Mouse (Mus musculus) hindlimb bud, embryonic 11.5 days (tissue): ENCODE data around the gene Vsnl1.
A peak's percentile ranks its signal among the peaks of the same experiment; 100 is the strongest.

Experiments
- DNase-seq: peaks from one replicate; pipeline ENCODE4 v3.0.0-alpha.2; 2012; ENCODE audit warnings: low read depth, low spot score; ENCODE audit errors: extremely low spot score

The Vsnl1 gene

GRCm38 (mm10) chr12:11384754-11385153 is 51.7 kb downstream of the Vsnl1 start:
- no peak for DNase-seq

- DNase-seq = no peak
Measured at GRCm38 (mm10) chr12:11379396-11379795, 57.0 kb downstream of the Vsnl1 start.

DNA sequence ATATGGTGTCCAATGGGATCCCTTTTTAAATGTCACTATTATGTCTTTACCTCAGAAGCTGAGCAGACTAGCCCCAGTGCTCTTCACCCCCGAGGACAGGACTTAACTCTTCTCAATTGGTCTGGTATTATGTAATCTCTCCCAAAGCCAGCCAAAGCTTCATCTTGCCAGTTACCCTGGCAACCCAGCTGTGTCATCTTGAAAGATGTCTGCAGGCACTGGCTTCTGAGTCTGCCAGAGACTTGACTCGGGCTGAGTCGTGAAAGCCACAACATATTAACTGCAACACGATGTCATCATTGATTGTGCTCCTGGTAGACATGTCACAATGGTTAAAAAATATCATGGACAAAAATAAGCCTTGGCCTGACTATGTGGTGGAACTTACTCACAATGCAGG is 66.4 kb downstream of the Vsnl1 start:
- DNase-seq = no peak

DNA sequence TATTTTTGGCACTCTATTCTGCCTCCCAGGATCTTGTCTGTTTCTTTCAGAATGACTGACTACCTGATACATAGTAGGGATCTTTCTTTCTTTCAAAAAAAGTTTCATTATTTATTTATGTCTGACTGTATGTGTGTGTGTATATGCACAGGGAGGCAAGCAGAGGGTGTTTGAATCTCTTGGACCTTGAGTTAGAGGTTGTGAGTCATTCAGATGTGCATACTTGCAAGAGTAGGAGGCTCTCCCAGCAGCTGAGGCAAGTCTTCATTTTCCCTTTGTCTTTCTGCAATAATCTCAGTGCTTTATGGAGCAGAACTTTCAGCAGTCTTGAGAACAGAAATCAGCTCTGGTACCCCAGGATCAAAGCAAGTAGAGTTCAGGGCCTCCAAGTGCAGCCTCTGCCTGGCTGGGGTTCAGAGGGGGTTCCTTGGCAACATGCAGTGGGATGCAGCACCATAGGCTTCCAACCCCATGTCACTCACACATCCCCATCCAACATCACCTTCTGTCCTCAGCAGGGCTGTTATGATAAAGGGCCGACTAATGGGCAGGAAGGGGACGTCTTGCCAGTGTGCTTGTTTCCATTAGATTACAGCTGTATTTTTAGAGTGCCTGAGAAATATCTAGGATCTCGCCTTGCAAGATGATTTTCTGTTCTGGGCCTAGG is 69.2 kb downstream of the Vsnl1 start:
- no peak for DNase-seq

GRCm38 (mm10) chr12:11364870-11365269 is 71.5 kb downstream of the Vsnl1 start:
- DNase-seq = no peak

DNA sequence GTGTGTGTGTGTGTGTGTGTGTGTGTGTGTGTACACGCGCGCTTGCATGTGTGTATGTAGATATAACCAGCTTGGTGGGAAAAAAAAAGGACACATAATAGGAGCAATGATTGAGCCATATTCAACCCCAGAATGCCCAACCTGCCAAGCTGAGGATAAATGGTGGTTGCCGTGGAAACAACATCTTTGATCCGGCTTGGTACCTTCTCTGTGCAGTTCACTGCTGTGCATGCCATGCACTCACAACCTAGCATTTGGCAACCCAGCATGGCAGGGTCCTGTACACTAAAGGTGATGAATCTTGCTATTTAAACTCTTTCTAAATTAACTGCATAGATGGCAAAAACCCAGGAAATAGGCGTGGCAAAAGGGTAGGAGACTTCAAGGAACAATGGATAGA is 74.0 kb downstream of the Vsnl1 start:
- no peak for DNase-seq

- peak; percentile 46 for DNase-seq
Measured at GRCm38 (mm10) chr12:11350895-11351294, 85.5 kb downstream of the Vsnl1 start.

DNA sequence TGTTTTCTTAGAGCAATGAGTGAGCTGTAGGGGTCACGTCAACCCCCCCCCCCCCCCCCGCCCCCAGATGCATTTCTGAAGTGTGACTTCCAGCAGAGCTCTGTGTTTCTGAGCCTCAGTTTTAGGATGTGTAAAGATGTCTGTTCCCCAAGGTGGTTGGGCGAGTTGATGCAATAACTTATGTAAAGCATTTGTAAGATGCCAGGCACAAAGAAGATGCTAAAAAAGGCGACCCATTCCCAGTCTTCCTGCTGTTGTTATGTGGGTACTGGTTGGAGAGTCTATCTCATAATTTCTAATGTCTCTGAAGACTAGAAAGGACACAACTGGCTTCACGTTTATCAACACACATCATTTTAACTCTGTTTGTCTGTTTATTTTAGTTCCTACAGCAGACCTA is 86.5 kb downstream of the Vsnl1 start:
- DNase-seq = no peak

DNA sequence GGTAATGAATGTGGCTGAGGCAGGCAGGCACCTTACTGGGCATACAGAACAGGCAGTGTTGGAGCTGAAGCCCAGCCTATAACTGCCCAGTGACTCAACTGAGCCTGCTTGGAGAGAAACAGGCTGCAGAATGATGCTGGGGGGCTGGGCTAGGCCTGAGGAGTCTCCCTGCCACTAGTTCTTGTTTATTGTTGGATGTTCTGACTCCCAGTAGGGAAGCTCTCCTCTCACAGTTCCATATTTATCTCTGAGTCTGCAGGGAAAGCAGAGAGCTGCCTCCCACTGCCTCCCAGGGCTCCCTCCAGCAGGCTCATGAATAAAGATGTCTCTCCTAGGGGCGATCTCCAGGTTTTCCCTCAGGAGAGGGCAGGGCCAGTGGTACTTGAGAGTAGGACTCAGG is 88.0 kb downstream of the Vsnl1 start:
- no peak for DNase-seq

GRCm38 (mm10) chr12:11345963-11346362 is 90.5 kb downstream of the Vsnl1 start:
- DNase-seq = no peak

DNA sequence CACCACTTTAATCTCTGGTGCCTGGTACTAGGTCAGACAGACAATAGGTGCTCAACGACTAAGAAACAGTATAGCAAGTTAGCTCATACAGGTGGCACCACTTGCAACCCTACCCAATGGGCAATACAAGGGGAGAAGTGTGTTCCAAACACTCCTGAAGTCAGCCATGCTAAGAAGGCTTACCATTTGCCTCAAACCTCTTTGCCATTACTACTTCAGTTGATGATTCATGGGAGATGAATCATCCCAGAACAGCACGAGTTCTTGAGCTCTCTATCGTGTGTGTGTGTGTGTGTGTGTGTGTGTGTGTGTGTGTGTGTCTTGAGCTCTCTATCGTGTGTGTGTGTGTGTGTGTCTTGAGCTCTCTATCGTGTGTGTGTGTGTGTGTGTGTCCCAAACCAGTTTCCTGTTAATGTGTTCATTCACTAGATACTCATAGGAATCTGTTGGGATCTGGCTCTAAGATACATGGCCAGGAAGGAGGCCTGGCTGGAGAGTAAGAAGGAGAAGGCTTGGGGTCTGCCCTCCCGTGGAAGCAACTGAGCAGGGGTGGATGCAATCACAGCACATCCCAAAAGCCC is 94.3 kb downstream of the Vsnl1 start:
- no peak for DNase-seq

DNA sequence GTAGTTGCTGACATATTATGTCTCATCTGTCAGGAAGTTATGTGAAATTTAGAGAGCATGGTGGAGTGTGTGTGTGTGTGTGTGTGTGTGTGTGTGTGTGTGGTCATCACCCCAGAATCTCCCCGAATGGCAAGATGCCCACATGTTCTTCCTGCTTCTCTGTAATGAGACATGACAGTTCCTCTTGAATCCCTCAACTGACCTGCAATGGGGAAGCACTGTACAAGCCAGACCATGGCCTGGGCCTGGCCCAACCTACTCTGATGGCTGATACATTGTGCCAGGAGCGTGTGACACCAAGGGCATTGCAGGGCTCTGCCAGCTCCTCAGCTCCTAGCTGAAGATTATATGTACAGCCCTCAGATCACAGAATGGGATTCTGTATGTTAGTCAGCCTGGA is 98.2 kb downstream of the Vsnl1 start:
- DNase-seq = no peak

- peak; percentile 18 for DNase-seq
Measured at GRCm38 (mm10) chr12:11336845-11337244, 99.6 kb downstream of the Vsnl1 start.

GRCm38 (mm10) chr12:11326483-11326882 is 109.9 kb downstream of the Vsnl1 start:
- DNase-seq = no peak

GRCm38 (mm10) chr12:11324480-11324879 is 111.9 kb downstream of the Vsnl1 start:
- no peak for DNase-seq

GRCm38 (mm10) chr12:11317671-11318070 is 118.7 kb downstream of the Vsnl1 start:
- no peak for DNase-seq

GRCm38 (mm10) chr12:11313840-11314239 is 122.6 kb downstream of the Vsnl1 start:
- no peak for DNase-seq

- DNase-seq = no peak
Measured at GRCm38 (mm10) chr12:11311106-11311505, 125.3 kb downstream of the Vsnl1 start.

DNA sequence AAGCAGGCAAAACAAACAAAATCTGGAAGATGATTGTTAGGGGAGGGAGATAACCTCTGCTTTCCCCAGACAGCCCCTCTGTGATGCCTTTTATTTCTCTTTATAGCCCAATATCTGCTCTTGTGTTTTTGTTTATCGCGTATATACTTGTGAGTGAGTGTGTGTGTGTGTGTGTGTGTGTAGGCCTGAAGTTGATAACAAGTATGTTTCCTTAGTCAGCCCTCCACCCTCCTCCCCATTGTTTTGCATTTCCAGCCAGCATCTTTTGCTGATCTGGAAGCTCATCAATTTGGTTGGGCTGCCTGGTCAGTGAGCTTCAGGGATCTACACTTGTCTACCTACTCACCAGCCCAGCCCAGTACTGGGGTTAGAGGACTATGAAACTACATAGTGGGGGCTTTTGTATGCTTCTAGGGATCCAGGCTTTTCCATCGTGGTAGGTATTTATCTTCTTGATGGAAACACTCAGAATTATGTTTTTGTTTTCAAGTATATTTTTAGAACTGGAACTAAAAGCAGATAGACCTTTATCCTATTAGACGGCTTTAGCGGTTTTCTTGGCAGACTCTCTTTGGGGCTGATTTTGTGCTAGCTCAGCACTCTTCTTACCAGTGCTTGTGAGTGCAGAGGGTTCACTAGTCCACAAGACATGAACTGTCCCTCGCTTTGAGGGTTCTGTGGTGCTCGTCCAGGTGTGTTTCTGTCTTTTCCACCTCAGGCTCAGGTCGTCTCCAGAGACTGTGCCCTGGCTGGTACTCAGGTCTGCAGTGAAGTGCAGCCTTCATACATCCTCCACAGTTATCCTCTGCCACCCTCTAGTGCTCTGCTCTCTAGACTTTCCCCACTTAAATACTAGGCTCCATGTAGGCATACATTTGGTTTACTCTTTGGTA is 129.4 kb downstream of the Vsnl1 start:
- no peak for DNase-seq

DNA sequence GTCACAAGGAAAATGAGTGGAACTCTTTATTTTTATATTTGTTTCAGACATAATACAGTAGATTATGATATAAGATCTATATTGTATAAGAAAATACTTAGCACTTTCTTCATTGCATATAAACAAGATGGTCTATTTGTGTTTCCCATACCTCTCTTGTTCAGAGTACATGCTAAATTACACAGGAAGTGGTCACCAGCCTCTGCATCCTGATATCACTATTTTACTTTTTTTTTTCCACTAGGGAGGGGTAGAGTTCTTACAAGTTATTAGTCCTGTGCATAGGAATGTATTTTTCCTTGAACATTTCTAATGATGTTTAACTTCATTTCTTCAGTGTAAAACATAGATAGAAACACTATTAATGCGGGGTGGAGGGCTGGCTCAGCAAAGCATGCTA is 135.6 kb downstream of the Vsnl1 start:
- DNase-seq = no peak

DNA sequence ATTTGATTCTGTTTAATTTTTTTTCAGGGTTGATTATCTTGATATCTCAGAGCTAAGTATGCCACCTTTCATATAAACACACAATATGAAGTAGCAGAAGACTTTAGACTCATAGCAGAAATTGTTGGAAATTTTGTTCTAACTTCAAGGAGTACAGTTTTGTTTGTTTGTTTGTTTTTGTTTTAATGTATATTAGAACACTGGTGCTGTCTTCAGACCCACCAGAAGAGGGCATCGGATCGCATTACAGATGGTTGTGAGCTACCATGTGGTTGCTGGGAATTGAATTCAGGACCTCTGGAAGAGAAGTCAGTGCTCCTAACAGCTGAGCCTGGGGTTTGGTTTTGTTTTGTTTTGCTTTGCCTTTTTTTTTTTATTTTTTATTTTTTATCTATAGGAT is 150.0 kb downstream of the Vsnl1 start:
- no peak for DNase-seq

DNA sequence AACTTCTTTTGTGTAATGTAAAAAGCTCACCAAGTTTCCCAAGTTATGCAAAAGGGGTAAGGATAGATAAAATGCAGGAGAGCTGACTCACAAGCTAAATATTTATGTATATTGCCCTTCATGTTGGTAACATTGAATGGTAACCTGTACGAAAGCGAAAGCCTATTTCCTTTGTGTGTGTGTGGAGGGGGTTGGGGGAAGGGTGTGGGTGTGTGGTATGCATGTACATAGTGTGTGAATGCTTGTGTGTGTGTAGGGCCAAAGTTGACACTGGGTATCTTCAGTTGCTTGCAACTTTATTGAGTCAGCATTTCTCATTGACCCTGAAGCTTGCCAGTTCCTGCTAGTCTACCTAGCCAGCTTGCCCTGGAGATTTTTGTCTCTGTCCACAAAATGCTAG is 154.8 kb downstream of the Vsnl1 start:
- DNase-seq = no peak
